Mouse (Mus musculus): ENCODE data around the gene Kctd21. TPM values are rescaled to one million over a fixed set of nuclear protein-coding genes. Genes with fewer than 3 reads are reported as not detected.
A peak's percentile ranks its signal among the peaks of the same experiment; 100 is the strongest.

Gene Kctd21
- polyA plus RNA-seq, 1 experiment from 2014 or later = 5.3 TPM

GRCm38 (mm10) chr7:97349438-97349837 is 17.3 kb downstream of the Kctd21 start:
- WGBS = 91% methylated on average over 6 of the region's 6 CpGs
- Histone ChIP-seq H3K27me3 (ENCODE audit: control insufficient read depth, insufficient read depth, low read length) (no peaks in the 10 kb centered on the region), H3K4me2 (ENCODE audit: low read depth, low read length) (no peak overlapping the region), H3K9me3 (replicated peaks; ENCODE audit: control insufficient read depth, low read length) (no peaks in the 10 kb centered on the region), H3K27ac (ENCODE audit: low read length) (no peak overlapping the region), H3K36me3 (ENCODE audit: control insufficient read depth, insufficient read depth, low read length) (no peaks in the 10 kb centered on the region), H3K9ac (ENCODE audit: low read length) (no peak overlapping the region), H3K4me3 (replicated peaks; ENCODE audit: low read length) (no peak overlapping the region), H3K4me1 (ENCODE audit: control insufficient read depth, insufficient read depth, low read length) (peaks cover 7% of the 10 kb centered on the region)
- no peak for ATAC-seq (ENCODE audit: insufficient read depth, low FRiP score)

- Histone ChIP-seq H3K9me3 (replicated peaks; ENCODE audit: control insufficient read depth, low read length) (no peaks in the 10 kb centered on the region), H3K4me3 (replicated peaks; ENCODE audit: low read length) (no peak overlapping the region), H3K27ac (ENCODE audit: low read length) (no peak overlapping the region), H3K27me3 (ENCODE audit: control insufficient read depth, insufficient read depth, low read length) (no peaks in the 10 kb centered on the region), H3K4me1 (ENCODE audit: control insufficient read depth, insufficient read depth, low read length) (0 out of 2 replicates have a peak, but pooled peaks cover 3% of the 10 kb centered on the region), H3K4me2 (ENCODE audit: low read depth, low read length) (no peak overlapping the region), H3K9ac (ENCODE audit: low read length) (no peak overlapping the region), H3K36me3 (ENCODE audit: control insufficient read depth, insufficient read depth, low read length) (no peaks in the 10 kb centered on the region)
- WGBS = 86% methylated on average over 5 of the region's 5 CpGs
- no peak for ATAC-seq (ENCODE audit: insufficient read depth, low FRiP score)
These were observed 18.8 kb downstream of the Kctd21 start for GRCm38 (mm10) chr7:97350891-97351290.

GRCm38 (mm10) chr7:97351792-97352513 is 19.8 kb downstream of the Kctd21 start:
- Histone ChIP-seq H3K9me3 (replicated peaks; ENCODE audit: control insufficient read depth, low read length) (no peaks in the 10 kb centered on the region), H3K27me3 (ENCODE audit: control insufficient read depth, insufficient read depth, low read length) (no peaks in the 10 kb centered on the region), H3K4me2 (ENCODE audit: low read depth, low read length) (no peak overlapping the region), H3K36me3 (ENCODE audit: control insufficient read depth, insufficient read depth, low read length) (no peaks in the 10 kb centered on the region), H3K27ac (ENCODE audit: low read length) (no peak overlapping the region), H3K4me1 (ENCODE audit: control insufficient read depth, insufficient read depth, low read length) (0 out of 2 replicates have a peak, but pooled peaks cover 3% of the 10 kb centered on the region), H3K4me3 (replicated peaks; ENCODE audit: low read length) (no peak overlapping the region), H3K9ac (ENCODE audit: low read length) (no peak overlapping the region)
- WGBS = 86% methylated on average over 11 of the region's 11 CpGs
- no peak for ATAC-seq (ENCODE audit: insufficient read depth, low FRiP score)

GRCm38 (mm10) chr7:97353356-97353755 is 21.2 kb downstream of the Kctd21 start:
- Histone ChIP-seq H3K27ac (ENCODE audit: low read length) (no peak overlapping the region), H3K4me1 (ENCODE audit: control insufficient read depth, insufficient read depth, low read length) (0 out of 2 replicates have a peak, but pooled peaks cover 3% of the 10 kb centered on the region), H3K4me2 (ENCODE audit: low read depth, low read length) (no peak overlapping the region), H3K27me3 (ENCODE audit: control insufficient read depth, insufficient read depth, low read length) (no peaks in the 10 kb centered on the region), H3K4me3 (replicated peaks; ENCODE audit: low read length) (no peak overlapping the region), H3K9me3 (replicated peaks; ENCODE audit: control insufficient read depth, low read length) (no peaks in the 10 kb centered on the region), H3K36me3 (ENCODE audit: control insufficient read depth, insufficient read depth, low read length) (no peaks in the 10 kb centered on the region), H3K9ac (ENCODE audit: low read length) (no peak overlapping the region)
- ATAC-seq (ENCODE audit: insufficient read depth, low FRiP score) = no peak
- 82% methylated on average over 6 of the region's 6 CpGs for WGBS

- Histone ChIP-seq H3K36me3 (ENCODE audit: control insufficient read depth, insufficient read depth, low read length) (no peaks in the 10 kb centered on the region), H3K4me1 (ENCODE audit: control insufficient read depth, insufficient read depth, low read length) (0 out of 2 replicates have a peak, but pooled peaks cover 3% of the 10 kb centered on the region), H3K4me3 (replicated peaks; ENCODE audit: low read length) (no peak overlapping the region), H3K9me3 (replicated peaks; ENCODE audit: control insufficient read depth, low read length) (no peaks in the 10 kb centered on the region), H3K27ac (ENCODE audit: low read length) (no peak overlapping the region), H3K9ac (ENCODE audit: low read length) (no peak overlapping the region), H3K4me2 (ENCODE audit: low read depth, low read length) (no peak overlapping the region), H3K27me3 (ENCODE audit: control insufficient read depth, insufficient read depth, low read length) (no peaks in the 10 kb centered on the region)
- ATAC-seq (ENCODE audit: insufficient read depth, low FRiP score) = no peak
- WGBS = 32% methylated on average over 13 of the region's 13 CpGs
These were observed 23.1 kb downstream of the Kctd21 start for GRCm38 (mm10) chr7:97355068-97355841.

- peak; percentile 16; the same call in 1 of the 2 replicates for ATAC-seq (ENCODE audit: insufficient read depth, low FRiP score)
- H3K27me3 ChIP-seq (ENCODE audit: control insufficient read depth, insufficient read depth, low read length) = no peaks in the 10 kb centered on the region
- WGBS = 67% methylated on average over 5 of the region's 5 CpGs
- H3K4me1 ChIP-seq (ENCODE audit: control insufficient read depth, insufficient read depth, low read length) = 0 out of 2 replicates have a peak, but pooled peaks cover 3% of the 10 kb centered on the region
- no peaks in the 10 kb centered on the region for H3K36me3 ChIP-seq (ENCODE audit: control insufficient read depth, insufficient read depth, low read length)
- no peak overlapping the region for H3K9ac ChIP-seq (ENCODE audit: low read length)
- H3K4me3 ChIP-seq (replicated peaks; ENCODE audit: low read length) = no peak overlapping the region
- H3K9me3 ChIP-seq (replicated peaks; ENCODE audit: control insufficient read depth, low read length) = no peaks in the 10 kb centered on the region
- H3K27ac ChIP-seq (ENCODE audit: low read length) = 0 out of 2 replicates have a peak overlapping the region, but pooled peaks have one; percentile 12
- H3K4me2 ChIP-seq (ENCODE audit: low read depth, low read length) = no peak overlapping the region
These were observed 24.1 kb downstream of the Kctd21 start for GRCm38 (mm10) chr7:97356253-97356652.

- no peak; the same call in 1 of the 2 replicates for ATAC-seq (ENCODE audit: insufficient read depth, low FRiP score)
- Histone ChIP-seq H3K27ac (ENCODE audit: low read length) (no peak overlapping the region), H3K27me3 (ENCODE audit: control insufficient read depth, insufficient read depth, low read length) (no peaks in the 10 kb centered on the region), H3K4me1 (ENCODE audit: control insufficient read depth, insufficient read depth, low read length) (0 out of 2 replicates have a peak, but pooled peaks cover 3% of the 10 kb centered on the region), H3K4me2 (ENCODE audit: low read depth, low read length) (no peak overlapping the region), H3K9me3 (replicated peaks; ENCODE audit: control insufficient read depth, low read length) (no peaks in the 10 kb centered on the region), H3K36me3 (ENCODE audit: control insufficient read depth, insufficient read depth, low read length) (no peaks in the 10 kb centered on the region), H3K9ac (ENCODE audit: low read length) (no peak overlapping the region), H3K4me3 (replicated peaks; ENCODE audit: low read length) (no peak overlapping the region)
- 65% methylated on average over 5 of the region's 5 CpGs for whole genome bisulfite sequencing
These were observed 24.7 kb downstream of the Kctd21 start for GRCm38 (mm10) chr7:97356875-97357276.

- no peak overlapping the region for H3K4me2 ChIP-seq (ENCODE audit: low read depth, low read length)
These were observed 25.7 kb downstream of the Kctd21 start for GRCm38 (mm10) chr7:97357840-97358239.

GRCm38 (mm10) chr7:97358347-97358746 is 26.2 kb downstream of the Kctd21 start:
- Histone ChIP-seq H3K27me3 (ENCODE audit: control insufficient read depth, insufficient read depth, low read length) (no peaks in the 10 kb centered on the region), H3K27ac (ENCODE audit: low read length) (no peak overlapping the region), H3K4me1 (ENCODE audit: control insufficient read depth, insufficient read depth, low read length) (0 out of 2 replicates have a peak, but pooled peaks cover 3% of the 10 kb centered on the region), H3K4me2 (ENCODE audit: low read depth, low read length) (no peak overlapping the region), H3K9me3 (replicated peaks; ENCODE audit: control insufficient read depth, low read length) (no peaks in the 10 kb centered on the region), H3K9ac (ENCODE audit: low read length) (no peak overlapping the region), H3K36me3 (ENCODE audit: control insufficient read depth, insufficient read depth, low read length) (no peaks in the 10 kb centered on the region), H3K4me3 (replicated peaks; ENCODE audit: low read length) (no peak overlapping the region)
- WGBS = 84% methylated on average over 4 of the region's 4 CpGs
- ATAC-seq (ENCODE audit: insufficient read depth, low FRiP score) = no peak

More at GRCm38 (mm10) chr7:97357840-97358239, 25.7 kb downstream of the Kctd21 start:
- Histone ChIP-seq H3K27me3 (ENCODE audit: control insufficient read depth, insufficient read depth, low read length) (no peaks in the 10 kb centered on the region), H3K4me3 (replicated peaks; ENCODE audit: low read length) (no peak overlapping the region), H3K9ac (ENCODE audit: low read length) (no peak overlapping the region), H3K36me3 (ENCODE audit: control insufficient read depth, insufficient read depth, low read length) (no peaks in the 10 kb centered on the region), H3K27ac (ENCODE audit: low read length) (no peak overlapping the region), H3K9me3 (replicated peaks; ENCODE audit: control insufficient read depth, low read length) (no peaks in the 10 kb centered on the region), H3K4me1 (ENCODE audit: control insufficient read depth, insufficient read depth, low read length) (0 out of 2 replicates have a peak, but pooled peaks cover 3% of the 10 kb centered on the region)
- WGBS = 67% methylated on average over 3 of the region's 3 CpGs
- no peak for ATAC-seq (ENCODE audit: insufficient read depth, low FRiP score)
